Mouse (Mus musculus): ENCODE data around the gene Pak7. TPM values are rescaled to one million over a fixed set of nuclear protein-coding genes. Genes with fewer than 3 reads are reported as not detected.

Pak7 gene
- polyA plus RNA-seq, 1 experiment from 2014 or later: 3.0 TPM

DNA sequence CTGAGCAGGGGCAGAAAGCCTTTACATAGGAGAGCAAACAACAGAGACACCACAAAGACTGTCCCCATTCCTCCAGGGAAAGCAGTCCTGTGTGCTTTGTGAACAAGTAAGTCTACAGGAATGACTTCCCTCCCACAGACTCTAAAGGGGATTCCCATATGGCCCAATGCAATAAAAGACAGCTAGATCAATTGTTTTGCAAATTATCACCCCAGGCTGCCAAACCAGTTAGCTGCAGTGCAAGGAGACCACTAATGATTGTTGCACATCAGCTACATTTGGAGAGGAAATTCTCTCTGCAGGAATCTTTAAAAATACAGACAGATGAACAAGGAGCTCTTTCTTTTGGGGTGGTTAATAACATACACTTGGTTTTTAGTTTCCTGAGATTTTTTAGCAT, 280.2 kb downstream of the Pak7 start:
- Histone ChIP-seq H3K9me3 (ENCODE audit: control insufficient read depth, low read depth, low read length) (no peaks in the 10 kb centered on the region), H3K4me2 (replicated peaks; ENCODE audit: low read depth, low read length) (no peak overlapping the region), H3K36me3 (ENCODE audit: control insufficient read depth, insufficient read depth, low read length) (no peaks in the 10 kb centered on the region), H3K4me1 (ENCODE audit: control insufficient read depth, insufficient read depth, low read length) (no peaks in the 10 kb centered on the region), H3K27me3 (ENCODE audit: control insufficient read depth, insufficient read depth, low read length) (no peaks in the 10 kb centered on the region), H3K4me3 (ENCODE audit: low read depth, low read length) (no peak overlapping the region), H3K9ac (replicated peaks; ENCODE audit: low read depth, low read length) (no peak overlapping the region), H3K27ac (ENCODE audit: low read length) (no peak overlapping the region)
- no peak for ATAC-seq (ENCODE audit: insufficient number of reproducible peaks, insufficient read depth, low FRiP score, low read depth)

DNA sequence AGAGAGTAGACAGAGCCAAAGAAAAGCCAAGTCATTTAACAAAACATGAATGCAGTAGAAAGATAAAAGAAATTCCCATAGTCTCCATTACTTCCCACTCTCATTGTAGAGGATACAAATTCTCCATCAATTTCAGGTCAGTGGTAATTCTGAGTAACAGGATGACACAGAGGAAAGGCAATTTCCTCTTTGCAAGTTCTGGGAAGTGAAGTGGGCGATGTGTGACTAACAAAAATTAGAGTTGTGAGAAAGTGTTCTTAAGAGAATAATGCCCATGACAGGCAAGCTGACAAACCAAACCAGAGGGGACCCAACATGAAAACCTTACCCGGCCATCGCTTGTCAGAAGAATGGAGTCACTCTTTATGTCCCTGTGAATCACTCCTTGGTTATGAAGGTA, 290.6 kb downstream of the Pak7 start:
- H3K4me1 ChIP-seq (ENCODE audit: control insufficient read depth, insufficient read depth, low read length): no peaks in the 10 kb centered on the region
- H3K9ac ChIP-seq (replicated peaks; ENCODE audit: low read depth, low read length): no peak overlapping the region
- H3K27ac ChIP-seq (ENCODE audit: low read length): no peak overlapping the region
- H3K9me3 ChIP-seq (ENCODE audit: control insufficient read depth, low read depth, low read length): no peaks in the 10 kb centered on the region
- H3K4me3 ChIP-seq (ENCODE audit: low read depth, low read length): no peak overlapping the region
- ATAC-seq (ENCODE audit: insufficient number of reproducible peaks, insufficient read depth, low FRiP score, low read depth): no peak
- no peaks in the 10 kb centered on the region for H3K36me3 ChIP-seq (ENCODE audit: control insufficient read depth, insufficient read depth, low read length)
- WGBS: 91% methylated on average over 3 of the region's 3 CpGs
- H3K27me3 ChIP-seq (ENCODE audit: control insufficient read depth, insufficient read depth, low read length): no peaks in the 10 kb centered on the region
- no peak overlapping the region for H3K4me2 ChIP-seq (replicated peaks; ENCODE audit: low read depth, low read length)

DNA sequence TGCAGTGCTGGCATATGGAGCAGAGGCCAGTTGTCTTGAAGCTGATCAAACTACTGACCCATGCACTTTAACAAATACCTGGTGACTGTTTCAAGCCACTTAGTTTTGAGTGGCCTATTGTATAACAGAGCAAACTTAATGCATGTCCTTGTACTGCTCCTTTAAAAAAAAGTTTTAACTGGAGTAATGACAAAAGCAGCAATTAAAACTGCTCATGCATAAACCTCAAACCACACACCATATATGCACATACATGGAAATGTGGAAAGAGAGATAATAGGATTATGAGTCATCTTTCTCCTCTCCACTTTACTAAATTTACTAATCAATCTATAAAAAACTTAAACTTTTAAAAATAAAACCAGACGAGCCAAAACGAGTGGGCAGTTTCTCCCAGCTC, 291.8 kb downstream of the Pak7 start:
- H3K4me3 ChIP-seq (ENCODE audit: low read depth, low read length): no peak overlapping the region
- H3K4me1 ChIP-seq (ENCODE audit: control insufficient read depth, insufficient read depth, low read length): no peaks in the 10 kb centered on the region
- no peaks in the 10 kb centered on the region for H3K36me3 ChIP-seq (ENCODE audit: control insufficient read depth, insufficient read depth, low read length)
- WGBS: 60% methylated on average over 2 of the region's 2 CpGs
- no peak for ATAC-seq (ENCODE audit: insufficient number of reproducible peaks, insufficient read depth, low FRiP score, low read depth)
- no peak overlapping the region for H3K27ac ChIP-seq (ENCODE audit: low read length)
- H3K9me3 ChIP-seq (ENCODE audit: control insufficient read depth, low read depth, low read length): no peaks in the 10 kb centered on the region
- H3K9ac ChIP-seq (replicated peaks; ENCODE audit: low read depth, low read length): no peak overlapping the region
- no peaks in the 10 kb centered on the region for H3K27me3 ChIP-seq (ENCODE audit: control insufficient read depth, insufficient read depth, low read length)
- H3K4me2 ChIP-seq (replicated peaks; ENCODE audit: low read depth, low read length): no peak overlapping the region

DNA sequence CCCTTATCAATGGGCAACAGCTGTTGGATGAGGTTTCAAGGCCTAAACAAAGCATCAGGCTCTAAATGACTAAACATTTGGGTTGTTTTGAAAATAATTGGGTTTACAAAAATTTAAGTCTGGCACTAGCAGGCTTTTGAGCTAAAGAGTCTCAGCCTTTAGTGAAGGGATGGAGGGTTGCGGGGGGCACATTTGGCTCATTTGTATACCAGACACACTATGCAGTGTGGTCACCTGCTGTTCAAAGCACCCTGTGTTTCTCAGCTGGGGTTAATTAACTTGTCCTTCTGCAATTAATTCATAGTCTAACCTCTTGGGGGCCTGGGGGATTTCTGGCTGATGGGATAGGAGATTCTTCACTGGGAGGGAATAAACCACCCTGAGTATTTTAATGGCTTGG, 323.4 kb downstream of the Pak7 start:
- WGBS: 94% methylated on average over 1 of the region's 1 CpGs
- peaks cover 15% of the 10 kb centered on the region for H3K27me3 ChIP-seq (ENCODE audit: control insufficient read depth, insufficient read depth, low read length)
- H3K9ac ChIP-seq (replicated peaks; ENCODE audit: low read depth, low read length): no peak overlapping the region
- no peak overlapping the region for H3K4me3 ChIP-seq (ENCODE audit: low read depth, low read length)
- no peaks in the 10 kb centered on the region for H3K4me1 ChIP-seq (ENCODE audit: control insufficient read depth, insufficient read depth, low read length)
- no peaks in the 10 kb centered on the region for H3K9me3 ChIP-seq (ENCODE audit: control insufficient read depth, low read depth, low read length)
- no peaks in the 10 kb centered on the region for H3K36me3 ChIP-seq (ENCODE audit: control insufficient read depth, insufficient read depth, low read length)
- H3K27ac ChIP-seq (ENCODE audit: low read length): no peak overlapping the region
- no peak overlapping the region for H3K4me2 ChIP-seq (replicated peaks; ENCODE audit: low read depth, low read length)
- ATAC-seq (ENCODE audit: insufficient number of reproducible peaks, insufficient read depth, low FRiP score, low read depth): no peak

DNA sequence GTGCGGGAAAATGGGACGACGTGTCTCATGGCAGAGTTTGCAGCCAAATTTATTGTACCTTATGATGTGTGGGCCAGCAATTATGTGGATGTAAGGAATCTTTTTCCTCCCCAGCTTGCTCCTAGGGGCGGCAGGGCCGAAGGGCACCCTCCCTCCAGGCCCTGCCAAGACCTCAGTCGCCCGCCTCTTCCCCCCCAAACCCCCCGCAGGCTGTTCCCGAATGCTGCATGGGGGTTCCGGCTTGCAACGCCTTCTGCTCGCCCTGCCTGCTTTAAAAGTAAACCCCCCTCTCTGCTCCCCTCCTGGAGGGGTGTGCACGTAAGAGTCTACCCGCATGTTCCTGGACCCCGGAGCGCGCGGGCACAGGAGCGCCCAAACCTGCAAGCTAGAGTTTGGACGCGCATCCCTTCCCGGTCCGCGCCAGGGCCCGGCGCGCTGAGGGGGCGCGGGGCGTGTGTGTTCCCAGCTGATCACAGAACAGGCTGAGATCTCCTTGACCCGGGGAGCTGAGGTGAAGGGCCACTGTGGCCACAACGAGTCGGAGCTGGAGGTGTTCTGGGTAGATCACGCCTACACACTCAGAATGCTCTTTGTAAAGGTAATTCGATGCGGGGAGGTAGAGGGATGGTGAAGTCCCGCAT, 328.6 kb downstream of the Pak7 start:
- 1% methylated on average over 37 of the region's 37 CpGs for WGBS
- H3K4me2 ChIP-seq (replicated peaks; ENCODE audit: low read depth, low read length): peak overlapping the region; percentile 26
- H3K36me3 ChIP-seq (ENCODE audit: control insufficient read depth, insufficient read depth, low read length): no peaks in the 10 kb centered on the region
- peak overlapping the region; percentile 17 for H3K4me3 ChIP-seq (ENCODE audit: low read depth, low read length)
- H3K9ac ChIP-seq (replicated peaks; ENCODE audit: low read depth, low read length): no peak overlapping the region
- peaks cover 34% of the 10 kb centered on the region for H3K27me3 ChIP-seq (ENCODE audit: control insufficient read depth, insufficient read depth, low read length)
- H3K9me3 ChIP-seq (ENCODE audit: control insufficient read depth, low read depth, low read length): no peaks in the 10 kb centered on the region
- no peak overlapping the region for H3K27ac ChIP-seq (ENCODE audit: low read length)
- 0 out of 2 replicates have a peak, but pooled peaks cover 3% of the 10 kb centered on the region for H3K4me1 ChIP-seq (ENCODE audit: control insufficient read depth, insufficient read depth, low read length)
- ATAC-seq (ENCODE audit: insufficient number of reproducible peaks, insufficient read depth, low FRiP score, low read depth): 0 out of 2 replicates have a peak, but pooled peaks have one; percentile 28

DNA sequence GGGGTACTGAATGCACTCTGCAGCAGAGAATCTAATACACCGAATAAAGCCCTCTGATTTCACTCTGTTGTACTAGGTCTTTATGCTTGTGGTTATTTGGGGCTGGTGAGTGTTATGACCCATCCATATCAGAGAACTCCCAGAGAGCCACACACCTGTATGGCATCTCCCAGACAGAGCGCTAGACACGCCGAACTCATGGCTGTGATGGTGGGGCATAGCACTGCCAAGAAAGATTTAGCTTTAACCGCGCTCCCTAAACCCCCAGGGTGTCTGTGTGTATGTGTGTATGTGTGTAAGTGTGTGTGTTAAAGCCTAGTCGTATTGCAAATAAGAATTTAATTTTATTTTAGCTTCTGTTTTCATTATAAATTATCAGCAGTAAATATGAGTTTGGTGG, 329.4 kb downstream of the Pak7 start:
- Histone ChIP-seq H3K4me3 (ENCODE audit: low read depth, low read length) (peak overlapping the region; percentile 12; the same call in 1 of the 2 replicates), H3K4me2 (replicated peaks; ENCODE audit: low read depth, low read length) (peak overlapping the region; percentile 28)

DNA sequence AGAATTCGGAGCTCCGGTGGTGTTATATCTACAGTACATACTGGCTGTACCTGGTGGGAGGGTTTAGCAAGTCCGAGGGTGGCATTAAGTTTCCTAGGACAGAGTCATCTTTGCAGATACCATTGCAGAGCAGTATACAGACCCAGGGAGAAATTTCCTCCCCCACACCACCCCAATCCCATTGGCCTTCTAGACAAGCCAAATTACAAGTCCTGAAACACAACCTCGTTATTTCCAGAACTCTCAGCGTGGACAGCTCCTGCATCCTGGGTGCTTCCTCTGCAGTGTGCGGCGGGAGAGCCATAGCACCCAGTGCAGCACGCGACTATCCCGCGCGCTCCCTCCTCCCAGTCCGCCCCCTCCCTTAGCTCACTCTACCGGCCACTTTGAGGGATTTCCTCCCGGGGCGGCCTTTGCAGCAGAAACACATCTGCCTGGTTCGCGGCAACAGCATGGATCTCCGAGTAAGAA, 329.9 kb downstream of the Pak7 start:
- Histone ChIP-seq H3K4me1 (ENCODE audit: control insufficient read depth, insufficient read depth, low read length) (0 out of 2 replicates have a peak, but pooled peaks cover 3% of the 10 kb centered on the region), H3K9me3 (ENCODE audit: control insufficient read depth, low read depth, low read length) (no peaks in the 10 kb centered on the region), H3K27me3 (ENCODE audit: control insufficient read depth, insufficient read depth, low read length) (peaks cover 34% of the 10 kb centered on the region), H3K4me2 (replicated peaks; ENCODE audit: low read depth, low read length) (peak overlapping the region; percentile 28), H3K36me3 (ENCODE audit: control insufficient read depth, insufficient read depth, low read length) (no peaks in the 10 kb centered on the region), H3K4me3 (ENCODE audit: low read depth, low read length) (peak overlapping the region; percentile 12; the same call in 1 of the 2 replicates), H3K9ac (replicated peaks; ENCODE audit: low read depth, low read length) (no peak overlapping the region), H3K27ac (ENCODE audit: low read length) (no peak overlapping the region)
- 5% methylated on average over 19 of the region's 19 CpGs for WGBS
- ATAC-seq (ENCODE audit: insufficient number of reproducible peaks, insufficient read depth, low FRiP score, low read depth): peak; percentile 42; the same call in 1 of the 2 replicates

More for the DNA sequence above, 329.4 kb downstream of the Pak7 start:
- Histone ChIP-seq H3K27ac (ENCODE audit: low read length) (no peak overlapping the region), H3K36me3 (ENCODE audit: control insufficient read depth, insufficient read depth, low read length) (no peaks in the 10 kb centered on the region), H3K4me1 (ENCODE audit: control insufficient read depth, insufficient read depth, low read length) (0 out of 2 replicates have a peak, but pooled peaks cover 3% of the 10 kb centered on the region), H3K27me3 (ENCODE audit: control insufficient read depth, insufficient read depth, low read length) (peaks cover 34% of the 10 kb centered on the region), H3K9me3 (ENCODE audit: control insufficient read depth, low read depth, low read length) (no peaks in the 10 kb centered on the region), H3K9ac (replicated peaks; ENCODE audit: low read depth, low read length) (no peak overlapping the region)
- WGBS: 8% methylated on average over 7 of the region's 7 CpGs
- no peak for ATAC-seq (ENCODE audit: insufficient number of reproducible peaks, insufficient read depth, low FRiP score, low read depth)

DNA sequence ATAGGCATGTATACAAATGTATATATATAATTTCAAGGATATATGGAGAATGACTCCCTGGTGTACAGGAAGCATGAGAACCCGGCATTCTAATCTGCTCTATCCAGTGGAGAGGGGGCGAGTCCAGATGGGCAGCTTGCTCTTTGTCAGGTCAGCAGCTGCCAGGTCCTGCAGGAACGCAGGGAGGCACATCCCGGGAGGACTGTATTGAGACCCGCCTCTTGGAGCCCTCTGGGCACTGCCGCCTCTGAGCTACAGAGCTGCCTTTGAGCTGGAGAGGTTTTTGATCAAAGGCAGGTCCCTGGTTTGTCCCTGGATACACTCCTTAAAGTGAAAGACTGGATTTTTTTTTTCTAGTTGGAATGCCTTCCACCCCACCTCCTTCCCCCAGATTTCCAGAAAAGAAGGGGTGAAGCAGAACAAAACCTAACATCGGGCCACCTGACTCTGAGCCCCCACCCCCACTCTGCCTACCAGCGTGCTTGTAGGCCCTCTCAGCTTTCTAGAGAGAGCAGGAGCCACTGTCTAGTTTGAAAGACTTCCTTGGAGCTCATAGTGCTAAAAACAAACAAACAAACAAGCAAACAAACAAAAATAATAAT, 336.0 kb downstream of the Pak7 start, which contains the start of gene Lamp5:
Gene Lamp5 (plus strand): TSS at position 552 of the 602 bp plus-strand sequence.
- H3K27ac ChIP-seq (ENCODE audit: low read length): no peak within 1 kb of the TSS
- H3K36me3 ChIP-seq (ENCODE audit: control insufficient read depth, insufficient read depth, low read length): no peaks in the 10 kb centered on the region
- 0 out of 2 replicates have a peak, but pooled peaks cover 2% of the 10 kb centered on the region for H3K27me3 ChIP-seq (ENCODE audit: control insufficient read depth, insufficient read depth, low read length)
- peak within 1 kb of the TSS; percentile 36; the same call in 1 of the 2 replicates for H3K4me2 ChIP-seq (replicated peaks; ENCODE audit: low read depth, low read length)
- H3K9me3 ChIP-seq (ENCODE audit: control insufficient read depth, low read depth, low read length): no peaks in the 10 kb centered on the region
- no peaks in the 10 kb centered on the region for H3K4me1 ChIP-seq (ENCODE audit: control insufficient read depth, insufficient read depth, low read length)
- ATAC-seq (ENCODE audit: insufficient number of reproducible peaks, insufficient read depth, low FRiP score, low read depth): no peak
- H3K4me3 ChIP-seq (ENCODE audit: low read depth, low read length): no peak within 1 kb of the TSS
- 11% methylated on average over 8 of the region's 8 CpGs for WGBS
- no peak within 1 kb of the TSS for H3K9ac ChIP-seq (replicated peaks; ENCODE audit: low read depth, low read length)
